Mouse (Mus musculus) liver, adult 2 months (tissue): ENCODE measurements around the gene Tbl3.
"Not testable (repeated sequence)": the region's sequence is repeated elsewhere in the genome, so short reads cannot be mapped to it uniquely, and the experiment has no call there.

Experiments
- CTCF ChIP-seq: fragments of 200-500 bp; IDR thresholded peaks from 2 replicates; pipeline ENCODE4 v1.5.1; 2011; ENCODE audit warnings: low read depth, low read length, control low read depth
- POLR2A ChIP-seq: fragments of 200-500 bp; IDR thresholded peaks from 2 replicates; pipeline ENCODE4 v1.6.1; 2011; ENCODE audit warnings: low read length, control low read depth; ENCODE audit not compliant: insufficient read depth; ENCODE audit errors: extremely low read depth

- TF ChIP-seq CTCF, POLR2A: not testable (repeated sequence)
These were observed 38.3 kb downstream of the Tbl3 start for GRCm38 (mm10) chr17:24669214-24669544.
